Mouse (Mus musculus): ENCODE measurements around the gene Igsf6.

The Igsf6 gene

DNA sequence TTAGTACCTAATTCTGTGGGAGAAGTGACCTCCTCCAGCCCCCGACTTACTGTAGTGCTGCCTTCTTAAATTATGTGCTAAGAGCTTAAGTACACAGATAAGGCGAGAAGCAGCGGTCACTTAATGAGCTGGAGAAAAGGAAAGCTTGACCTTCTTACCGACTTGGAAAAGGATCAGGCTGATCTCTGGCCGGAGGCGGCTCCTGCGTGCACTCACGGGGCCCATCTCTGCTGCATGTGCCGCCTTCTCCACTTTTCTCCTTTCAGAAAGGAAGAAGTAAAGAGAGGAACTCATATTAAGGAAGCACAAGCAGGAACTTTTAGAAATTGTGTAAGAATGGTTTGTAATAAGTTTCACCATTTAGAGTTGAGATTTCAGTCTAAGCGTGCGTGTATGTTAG lies at the start of gene Igsf6:
Igsf6 (minus strand) TSS at position 292 of the 400 bp plus-strand sequence.
- DNase-seq = peak; percentile 30

DNA sequence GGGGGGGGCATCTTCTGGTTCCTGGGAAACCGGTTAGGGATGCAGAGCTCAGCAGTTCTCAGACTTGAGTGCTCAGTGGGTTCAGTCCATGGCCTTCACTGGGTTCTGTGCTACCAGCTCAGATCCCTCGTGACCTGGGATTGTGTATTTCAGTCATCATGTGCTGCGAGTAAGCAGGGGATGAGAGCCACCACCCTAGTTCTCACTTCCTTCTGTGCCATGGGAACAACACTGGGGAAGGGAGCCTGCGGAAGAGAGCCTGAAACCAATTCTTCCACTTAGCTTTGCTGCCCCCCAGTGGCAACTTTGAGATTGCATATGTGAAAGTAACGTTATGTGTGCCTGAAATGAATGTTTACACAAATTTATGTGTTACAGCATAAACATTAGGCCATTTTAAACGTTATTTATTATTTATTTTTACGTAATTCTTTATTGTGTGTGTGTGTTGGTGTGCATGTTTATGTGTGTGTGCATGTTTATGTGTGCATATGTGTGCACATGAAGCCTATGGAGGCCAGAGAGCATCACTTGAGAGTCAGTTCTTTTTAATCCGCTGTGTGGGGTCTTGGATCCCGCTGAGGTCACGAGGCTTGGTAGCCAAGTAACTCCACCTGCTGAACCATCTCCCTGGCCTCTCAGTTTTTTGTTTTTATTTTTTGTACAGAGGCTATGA lies 45.9 kb upstream of the Igsf6 start:
- peak; percentile 85 for DNase-seq

DNA sequence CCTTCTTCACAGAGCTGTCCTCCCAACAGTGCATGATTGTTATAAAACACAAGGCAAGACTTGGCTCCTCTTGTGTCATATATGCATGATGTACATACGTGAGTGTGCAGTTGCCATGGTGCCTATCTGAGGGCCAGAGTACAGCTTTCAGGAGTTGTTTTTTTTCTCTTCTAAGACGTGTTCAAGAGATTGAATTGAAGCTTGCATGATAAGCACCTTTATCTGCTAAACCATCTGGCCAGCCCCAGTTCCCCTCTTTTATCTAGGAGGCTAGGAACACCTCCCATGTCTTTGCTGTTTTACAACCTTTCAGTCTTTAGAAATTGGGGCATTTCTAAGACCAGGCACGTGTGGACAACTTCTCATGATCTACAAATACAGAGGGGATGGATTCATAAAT lies 37.4 kb upstream of the Igsf6 start:
- DNase-seq = no peak

DNA sequence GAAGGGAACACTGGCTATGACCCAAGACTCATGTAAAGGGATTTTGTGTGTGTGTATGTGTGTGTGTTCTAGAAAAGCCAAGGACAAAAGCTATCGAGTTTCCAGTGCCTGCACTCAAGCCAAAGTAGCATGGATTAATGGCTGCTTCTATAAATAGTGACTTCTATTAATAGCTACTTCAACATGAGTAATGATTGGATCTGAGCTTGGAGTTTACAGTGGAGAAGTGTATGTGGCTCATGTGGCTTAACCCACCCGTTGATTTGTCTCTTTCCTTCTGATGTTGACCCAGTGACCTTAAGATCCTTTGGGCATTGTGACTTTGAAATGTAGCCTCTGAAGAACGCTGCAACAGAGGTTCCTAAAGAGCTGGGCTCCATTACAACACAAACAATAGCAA lies 36.9 kb upstream of the Igsf6 start:
- DNase-seq = no peak

DNA sequence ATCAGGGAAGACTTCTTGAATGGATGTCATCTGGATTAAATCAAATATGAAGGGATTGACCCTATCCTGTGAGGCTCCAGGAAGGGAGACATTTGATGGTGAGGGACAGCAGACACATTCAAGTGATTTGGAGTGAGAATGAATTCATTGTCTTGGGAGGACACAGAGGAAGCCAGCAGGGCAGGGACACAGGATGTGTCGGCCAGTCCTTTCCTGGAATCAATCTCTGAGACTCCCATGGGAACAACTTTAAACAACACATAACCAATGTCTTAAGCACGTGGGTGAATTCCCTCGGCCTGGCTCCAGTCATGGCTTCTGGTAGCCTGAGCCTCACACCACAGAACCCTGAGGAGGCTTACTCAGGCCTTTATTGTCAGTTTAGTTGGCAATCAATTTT lies 33.5 kb upstream of the Igsf6 start:
- DNase-seq = no peak

DNA sequence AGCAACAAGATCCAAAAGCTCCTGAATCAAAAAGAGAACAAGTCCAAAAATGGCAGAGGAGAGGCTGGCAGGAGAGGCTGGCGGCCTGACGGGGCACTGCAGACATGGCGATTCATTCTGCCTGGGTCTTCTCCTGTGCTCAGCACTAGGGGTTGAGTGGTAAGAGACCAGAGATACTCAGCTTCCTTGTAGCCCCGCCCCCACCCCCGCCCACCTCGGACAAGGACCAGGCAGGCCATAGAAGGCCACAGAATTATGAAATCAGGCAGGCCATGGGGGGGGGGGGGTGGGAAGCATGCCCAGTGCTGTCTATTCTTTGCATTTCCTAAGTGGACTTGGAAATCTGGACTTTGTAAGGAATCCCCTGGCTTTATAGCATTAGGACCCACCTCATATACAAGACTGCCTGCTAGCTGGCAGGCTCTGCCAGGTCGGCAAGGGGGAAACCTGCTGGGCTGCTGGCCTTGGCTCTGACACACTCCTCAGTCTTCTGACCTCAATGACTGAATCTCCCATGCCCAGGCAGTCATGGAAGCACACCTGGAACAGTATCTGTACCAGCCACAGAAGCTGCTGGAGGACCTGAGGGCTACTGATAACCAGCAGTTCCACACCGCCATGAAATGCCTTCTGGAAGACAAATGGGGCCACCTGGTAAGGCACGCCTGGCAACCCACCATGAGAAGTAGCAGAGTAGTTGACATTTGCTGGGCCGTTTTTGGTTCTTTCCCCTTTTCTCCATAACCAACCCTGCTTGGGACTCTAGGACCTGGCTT lies 24.4 kb upstream of the Igsf6 start:
- no peak for DNase-seq

DNA sequence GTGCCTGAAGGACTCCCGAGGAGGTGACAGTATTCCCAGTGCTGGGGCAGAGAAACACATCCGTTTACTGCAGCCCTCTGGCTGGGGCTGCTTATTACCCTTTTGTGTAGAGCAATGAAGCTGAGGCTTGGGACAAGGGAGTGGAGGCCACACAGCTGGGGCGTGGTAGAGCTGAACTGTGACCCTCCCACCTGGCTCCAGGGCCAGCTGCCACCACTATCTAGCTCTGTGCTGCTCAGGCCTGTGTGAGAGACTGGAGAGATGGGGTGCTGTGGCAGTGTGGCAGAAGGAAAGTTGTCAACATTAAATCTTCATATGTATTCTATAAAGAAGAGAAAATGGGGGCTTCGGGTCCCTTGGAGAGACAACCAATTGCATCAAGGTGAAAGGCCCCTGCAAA lies 18.7 kb upstream of the Igsf6 start:
- no peak for DNase-seq

DNA sequence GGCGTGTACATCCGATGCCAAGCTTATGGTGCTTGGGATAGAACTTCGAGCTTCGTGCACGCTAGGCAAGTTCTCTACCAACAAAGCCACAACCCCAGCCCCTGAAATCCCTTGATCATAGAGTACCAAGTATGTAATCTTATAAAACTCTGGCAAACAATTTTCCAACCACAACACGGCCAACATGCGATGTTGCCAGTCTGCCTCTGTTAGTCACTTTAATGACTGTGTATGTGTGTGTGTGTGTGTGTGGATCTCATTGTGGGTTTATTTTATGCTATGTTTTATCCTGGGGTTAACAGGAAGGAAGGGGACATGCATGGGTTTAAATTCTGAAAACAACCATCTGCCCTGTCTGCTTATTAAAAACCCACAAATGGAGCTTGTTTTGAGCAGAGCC lies 16.4 kb upstream of the Igsf6 start:
- DNase-seq = no peak

DNA sequence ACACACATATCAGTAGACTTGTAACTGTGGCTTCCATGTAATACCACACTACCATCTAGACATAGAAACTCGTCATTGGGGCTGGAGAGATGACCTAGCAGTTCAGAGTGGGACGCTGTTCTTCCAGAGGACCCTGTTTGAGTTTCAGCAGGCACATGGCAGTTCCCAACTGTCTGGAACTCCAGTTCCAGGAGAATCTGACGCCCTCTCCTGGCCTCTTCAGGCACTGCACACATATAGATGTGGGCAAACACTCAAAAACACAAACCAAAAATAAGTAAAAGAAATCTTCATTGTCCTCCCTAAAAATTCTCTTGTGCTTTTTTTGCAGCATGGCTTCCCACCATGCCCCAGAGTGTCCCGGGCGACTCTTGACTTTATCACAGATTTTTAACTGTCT lies 14.4 kb upstream of the Igsf6 start:
- DNase-seq = no peak

DNA sequence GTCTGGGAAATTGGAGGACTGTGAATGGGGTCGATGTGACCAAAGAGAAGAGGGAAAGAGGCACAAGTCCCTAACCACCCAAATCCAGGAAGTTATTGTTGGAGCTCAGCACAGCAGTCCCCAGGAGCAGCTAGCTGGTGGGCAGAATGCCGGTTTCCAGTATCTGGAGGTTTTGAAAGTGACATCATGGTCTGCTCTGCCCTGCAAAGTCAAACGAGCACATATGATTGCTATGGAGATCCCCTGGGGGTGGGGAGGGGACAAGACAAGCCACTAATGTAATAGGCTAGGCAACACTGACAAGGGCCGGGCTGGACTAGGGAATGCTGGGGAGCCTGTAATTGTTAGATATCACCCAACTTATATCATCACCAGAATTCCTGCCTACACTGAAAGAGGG lies 11.1 kb upstream of the Igsf6 start:
- DNase-seq = no peak

DNA sequence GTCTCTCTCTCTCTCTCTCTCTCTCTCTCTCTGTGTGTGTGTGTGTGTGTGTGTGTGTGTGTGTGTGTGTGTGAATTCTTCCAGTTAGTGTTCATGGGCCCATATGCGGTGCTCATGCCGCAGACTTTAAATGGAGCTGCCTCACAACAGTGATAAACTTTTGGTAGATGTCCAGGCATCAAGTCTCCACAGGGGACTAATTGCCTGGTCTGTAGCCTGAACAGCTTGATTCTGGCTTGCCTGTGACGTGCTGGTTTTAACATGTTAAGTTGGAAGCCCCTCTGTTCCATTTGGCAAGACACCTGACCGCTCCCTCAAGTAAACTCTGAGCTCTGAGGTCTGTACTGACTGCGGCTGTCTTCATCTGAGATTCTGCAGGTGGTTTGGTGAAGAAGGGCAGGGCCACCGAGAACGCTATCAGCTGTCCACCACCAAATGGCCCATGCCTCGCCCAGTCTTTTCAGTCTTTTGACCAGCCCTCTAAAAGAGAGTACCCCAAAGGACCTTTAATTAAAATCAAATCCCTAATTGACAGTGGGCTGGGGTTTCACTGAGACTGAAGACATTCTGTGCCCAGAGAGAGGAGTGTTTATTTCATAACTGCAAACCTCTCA lies 10.6 kb upstream of the Igsf6 start:
- DNase-seq = no peak

DNA sequence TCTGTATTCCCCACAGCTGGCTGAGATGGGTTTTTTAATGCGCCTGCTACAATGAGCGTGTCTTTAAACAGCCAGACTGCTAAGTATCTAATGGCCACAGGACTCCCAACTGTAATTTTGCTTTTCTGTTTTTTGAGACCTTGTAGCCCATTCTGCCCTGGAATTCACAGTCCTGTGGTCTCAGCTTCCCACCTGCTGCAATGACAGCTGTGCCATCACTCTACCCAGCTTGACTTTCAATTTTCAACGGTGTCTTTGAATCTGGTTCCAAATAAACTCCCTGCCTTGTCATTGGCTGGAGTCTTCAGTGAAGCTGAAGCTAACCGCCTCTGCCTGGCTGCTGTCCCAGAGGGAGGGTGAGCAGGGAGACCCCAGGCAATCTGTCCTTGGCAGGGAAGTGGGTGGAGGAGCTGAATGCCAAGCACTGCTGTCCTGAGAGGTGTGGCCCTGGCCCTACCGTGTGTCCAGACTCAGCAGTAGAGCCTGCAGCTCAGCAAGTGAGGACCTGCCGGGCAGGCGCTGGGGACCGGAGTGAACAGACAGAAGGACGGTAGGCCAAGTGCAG lies 8.7 kb upstream of the Igsf6 start:
- DNase-seq = no peak

DNA sequence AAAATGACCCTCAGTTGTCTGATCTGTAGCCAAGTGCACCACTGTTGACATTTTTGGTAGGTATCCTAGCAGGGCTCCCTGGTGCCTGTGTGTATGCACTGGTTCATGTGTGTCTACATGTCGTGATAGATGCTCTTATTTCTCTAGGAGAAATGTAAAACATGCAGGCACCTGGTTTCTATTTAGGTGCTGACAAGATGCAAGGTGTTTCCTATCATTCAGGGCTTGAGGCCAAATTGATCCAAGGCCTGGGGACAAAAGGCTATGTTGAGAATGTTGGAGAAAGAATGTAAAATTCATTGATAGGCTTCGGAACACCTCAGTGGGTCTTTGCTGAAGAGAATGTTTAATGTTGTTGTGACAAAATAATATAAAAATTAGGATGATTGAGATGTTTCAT lies 7.4 kb upstream of the Igsf6 start:
- no peak for DNase-seq

DNA sequence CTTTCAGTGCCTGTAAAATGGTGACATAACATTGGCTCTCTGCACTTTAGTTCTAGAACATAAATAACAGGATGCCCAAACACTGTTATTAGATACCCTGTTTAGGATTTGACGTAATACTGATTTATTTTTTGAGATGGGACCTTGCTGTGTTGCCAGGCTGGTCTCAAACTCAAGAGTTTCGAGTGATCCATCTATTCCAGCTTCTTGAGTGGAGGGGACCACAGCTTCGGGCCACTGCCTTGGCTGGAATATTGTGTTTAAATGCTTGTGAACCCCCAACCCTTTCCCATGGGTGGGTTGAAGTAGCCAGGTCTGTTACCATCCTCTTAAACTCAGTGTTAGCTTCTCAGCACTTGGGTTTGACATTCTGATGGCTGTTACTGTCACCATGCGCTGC lies 7.0 kb upstream of the Igsf6 start, which contains the start of gene Otoa:
Otoa (plus strand) TSS at position 301 of the 400 bp plus-strand sequence.
- no peak for DNase-seq

DNA sequence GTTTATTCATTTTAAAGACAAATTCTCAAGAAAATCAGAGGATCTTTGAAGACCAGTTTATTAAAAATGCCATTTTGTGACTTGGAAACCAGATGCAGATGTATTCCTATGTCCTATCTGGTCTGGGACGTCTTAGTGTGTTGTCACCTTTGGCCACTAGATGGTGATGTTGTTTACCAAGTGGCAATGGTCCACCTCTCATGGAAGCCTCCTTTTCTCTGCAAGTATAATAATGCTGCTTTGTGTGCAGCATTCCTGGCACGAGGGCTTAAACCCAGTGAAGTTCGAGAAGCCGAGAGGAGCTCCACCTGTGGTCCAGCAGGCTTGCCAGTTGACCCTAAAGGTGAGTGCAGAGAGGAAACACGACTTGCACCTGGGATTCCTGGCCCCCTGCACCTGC lies 3.5 kb upstream of the Igsf6 start:
- peak; percentile 76 for DNase-seq

DNA sequence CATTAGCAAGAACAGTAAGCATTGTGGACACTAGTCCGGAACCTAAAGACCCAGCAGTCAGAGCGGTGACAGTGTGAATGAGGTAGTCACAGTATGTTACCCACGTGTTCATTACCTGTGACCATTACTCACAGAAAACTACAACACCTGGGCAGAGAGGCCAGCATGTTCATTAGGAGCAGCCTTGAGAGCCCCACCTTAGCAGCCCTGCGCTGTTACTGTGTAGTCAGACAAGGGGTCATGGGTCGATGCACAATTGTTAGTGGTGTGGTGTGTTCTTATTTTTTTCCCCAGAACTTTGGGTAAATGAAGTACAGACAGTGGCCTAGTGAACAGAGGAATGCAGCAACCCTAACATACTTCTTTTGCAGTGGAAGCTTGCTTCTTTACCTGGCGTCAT lies 2.9 kb upstream of the Igsf6 start:
- no peak for DNase-seq

DNA sequence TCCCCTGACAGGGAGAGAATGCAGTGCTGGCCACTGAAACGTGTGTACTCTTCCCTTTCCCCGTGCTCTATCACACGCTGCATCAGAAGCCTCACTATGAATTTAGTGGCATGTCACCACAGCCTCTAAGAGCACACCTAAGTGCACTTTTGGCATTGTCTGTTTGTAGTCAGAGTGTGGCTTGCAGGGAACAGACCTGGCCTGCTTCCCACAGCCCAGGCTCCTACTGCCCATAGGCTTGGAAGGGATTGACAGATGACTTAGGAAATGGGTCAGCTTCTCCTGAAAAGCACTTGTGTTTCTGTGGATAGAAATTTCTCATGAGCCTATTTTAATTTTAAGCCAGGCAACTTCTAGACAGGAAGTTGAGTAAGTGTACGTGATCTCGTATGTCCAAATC lies 1.0 kb upstream of the Igsf6 start:
- DNase-seq = no peak

DNA sequence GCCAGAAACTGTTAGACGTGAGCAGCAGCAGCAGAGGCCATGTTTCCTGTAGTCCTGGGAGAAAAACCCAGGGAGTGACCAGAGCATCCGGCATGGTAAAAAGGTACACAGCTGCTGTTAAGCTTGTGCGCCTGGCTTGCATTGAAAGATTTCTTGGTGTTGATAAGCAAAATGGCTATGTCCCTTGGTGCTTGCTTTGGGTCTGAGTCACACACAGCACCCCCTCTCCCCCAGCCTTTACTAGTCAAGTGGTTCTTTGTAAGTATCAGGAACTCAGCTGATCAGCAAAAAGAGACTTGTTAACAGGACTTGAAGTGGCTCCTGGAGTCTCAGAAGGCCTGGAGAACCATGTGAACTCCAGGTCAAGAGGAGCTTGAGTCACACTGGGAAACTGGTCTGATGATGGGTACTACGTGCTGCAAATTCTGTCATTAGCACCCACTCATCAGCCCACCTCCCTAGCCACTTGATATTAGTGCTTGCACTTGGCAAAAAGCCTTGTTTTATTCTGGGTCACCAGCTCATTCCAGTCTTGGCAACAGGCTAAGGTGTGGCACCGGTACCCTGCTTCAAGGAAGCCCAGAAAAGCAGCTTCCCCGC lies 529 bp upstream of the Igsf6 start:
- DNase-seq = no peak

DNA sequence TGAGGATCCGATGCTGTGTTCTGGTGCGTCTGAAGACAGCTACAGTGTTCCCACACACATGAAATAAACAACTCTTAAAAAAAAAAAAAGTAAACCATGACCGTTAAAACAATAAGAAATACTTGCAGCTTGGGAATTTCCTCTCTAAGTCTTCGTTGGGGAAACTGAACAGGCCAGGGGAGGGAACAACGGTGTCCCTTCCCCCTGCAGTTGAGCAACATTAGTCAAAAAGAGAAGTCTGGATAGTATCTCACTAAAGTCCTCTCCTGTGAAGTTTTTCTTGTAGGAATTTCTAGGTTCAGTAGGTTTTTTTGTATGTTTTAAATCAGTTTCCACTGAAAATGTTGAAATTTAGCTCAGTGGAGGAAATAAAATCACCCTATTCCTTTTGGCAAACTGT lies 1.9 kb downstream of the Igsf6 start:
- DNase-seq = no peak

DNA sequence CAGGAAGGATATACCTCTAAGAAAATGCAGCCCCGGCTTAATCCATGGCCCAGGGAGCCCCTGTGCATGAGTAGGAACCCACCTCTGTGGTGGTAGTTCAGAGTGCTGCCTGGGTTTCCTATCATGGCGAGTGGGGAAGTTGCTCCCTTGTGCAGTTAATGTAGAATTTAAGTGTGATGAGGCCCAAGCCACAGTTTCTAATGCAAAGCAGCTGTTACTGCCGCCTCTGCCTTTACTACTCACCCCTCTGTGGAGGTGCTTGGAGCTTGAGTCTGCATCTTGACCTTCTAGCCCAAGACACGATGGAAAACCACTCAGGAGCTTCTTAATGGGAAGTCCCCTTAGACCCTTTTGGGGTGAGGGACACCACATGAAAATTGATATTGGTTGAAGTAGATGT lies 3.1 kb downstream of the Igsf6 start:
- no peak for DNase-seq

DNA sequence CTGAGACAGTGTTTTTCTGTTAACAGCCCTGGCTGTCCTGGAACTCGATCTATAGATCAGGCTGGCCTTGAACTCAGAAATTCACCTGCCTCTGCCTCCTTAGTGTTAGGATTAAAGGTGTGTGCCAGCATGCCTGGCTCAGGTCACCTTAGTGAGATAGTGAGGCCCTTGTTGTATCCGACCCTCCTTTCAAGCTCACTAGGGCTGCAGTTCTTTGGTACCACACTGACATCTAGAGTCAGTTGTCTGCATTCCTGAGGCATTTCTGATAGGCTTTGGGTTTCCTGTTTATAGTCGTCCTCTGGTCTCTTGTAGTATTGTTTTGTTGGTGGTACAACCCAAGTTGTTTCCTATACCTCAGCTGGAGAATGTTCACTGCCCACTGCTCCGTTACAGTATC lies 10.1 kb downstream of the Igsf6 start:
- peak; percentile 46 for DNase-seq

DNA sequence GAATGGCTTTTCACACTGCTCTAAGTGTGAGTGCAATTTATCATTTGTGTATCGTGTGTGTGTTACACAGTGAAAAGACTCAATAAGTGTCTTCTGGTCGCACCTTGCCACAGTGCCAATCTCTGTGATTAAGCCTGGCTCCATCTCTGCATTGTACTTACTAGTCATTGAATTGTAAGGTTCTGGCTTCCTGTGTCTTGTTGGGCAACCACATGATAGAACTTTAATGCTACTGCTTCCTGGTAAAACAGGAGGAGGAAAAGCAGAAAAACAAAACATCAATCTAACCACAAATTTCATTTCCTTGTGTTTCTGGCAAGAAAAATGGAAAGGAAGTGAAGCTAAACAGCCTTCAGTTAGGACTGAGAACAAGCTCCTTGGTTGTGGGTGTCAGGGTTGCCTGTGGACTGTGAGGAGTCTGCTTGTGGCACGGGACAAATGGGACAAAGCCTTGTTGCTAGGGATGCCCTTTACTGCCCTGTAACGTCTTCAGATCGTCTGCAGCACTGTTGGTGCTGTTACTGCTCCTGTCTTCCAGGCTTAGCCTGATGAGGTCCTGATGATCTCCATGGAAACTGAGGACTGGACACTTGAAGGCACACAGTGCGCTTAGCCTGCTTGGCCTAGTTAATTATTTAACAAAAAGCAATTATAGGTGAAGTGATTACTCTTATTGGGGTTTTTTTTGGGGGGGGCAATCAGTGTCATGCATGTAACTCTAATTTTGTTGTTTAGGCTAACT lies 14.7 kb downstream of the Igsf6 start:
- DNase-seq = no peak

DNA sequence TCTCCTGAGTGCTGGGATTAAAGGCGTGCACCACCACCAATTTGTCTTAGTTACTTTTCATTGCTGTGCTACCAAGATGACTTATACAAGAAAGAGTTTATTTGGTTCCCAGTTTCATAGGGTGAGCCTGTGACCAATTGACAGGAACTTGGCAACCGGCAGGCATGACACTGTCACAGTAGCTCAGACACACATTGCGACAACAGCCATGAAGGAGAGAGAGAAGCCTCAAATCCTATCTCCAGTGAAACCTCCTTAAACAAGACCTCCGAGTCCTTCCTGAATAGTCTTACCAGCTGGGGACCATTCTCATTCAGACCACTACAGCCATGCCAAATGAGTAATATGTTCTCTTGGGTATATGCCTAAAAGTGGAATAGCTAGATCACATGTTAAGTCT lies 21.3 kb downstream of the Igsf6 start:
- no peak for DNase-seq

Measured in kidney, postnatal 14 days (tissue).